Comparison of ENCODE assay signal across 8 mouse cellular contexts in the genomic region with DNA sequence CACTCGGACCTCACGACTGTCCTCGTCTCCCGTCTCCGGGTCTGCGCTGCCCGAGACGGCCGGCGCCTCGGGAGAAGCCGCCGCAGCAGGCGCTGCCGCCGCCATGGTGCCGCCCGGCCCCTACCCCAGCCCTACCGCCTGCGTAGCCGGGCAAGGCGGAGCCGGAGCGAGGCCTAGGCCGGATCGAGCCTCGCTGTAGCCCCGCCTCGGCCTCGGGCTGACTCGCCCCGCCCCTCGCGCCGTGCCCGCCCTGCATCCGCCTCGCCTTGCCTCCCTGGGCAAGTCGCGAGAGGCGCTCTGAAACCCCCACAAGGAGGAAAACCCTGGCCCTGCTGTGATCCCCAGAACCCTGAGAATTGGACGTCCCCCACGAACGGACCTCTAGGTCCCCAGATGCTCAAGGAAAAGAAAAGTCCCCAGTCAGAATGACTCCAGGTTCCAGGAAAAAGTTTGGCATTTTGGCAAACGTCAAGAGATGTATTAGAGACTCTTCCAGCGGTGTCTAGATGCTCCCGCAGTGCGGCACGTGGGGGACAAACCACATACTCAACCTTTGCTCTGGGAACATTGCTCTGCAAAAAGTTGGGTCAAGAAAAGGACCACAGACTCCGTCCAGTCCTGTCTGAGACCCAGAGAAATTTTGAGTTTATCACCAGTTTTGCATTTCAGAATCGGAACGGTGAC. TPM values are rescaled to one million over a fixed set of nuclear protein-coding genes. Genes with fewer than 3 reads are reported as not detected.
DNase-seq lines count a peak whose midpoint lies in the region; ATAC-seq and TF ChIP-seq lines count a peak whose summit lies in the region.

A gene (minus strand): TSS at position 229 of the 684 bp plus-strand sequence.

- ATAC-seq in erythroblast, adult 5-6 weeks (replicated peaks; ENCODE audit: low FRiP score, poor library complexity, severe bottlenecking), result peak; percentile 99
- peak; percentile 99 for ATAC-seq in heart, embryonic 11.5 days (replicated peaks; ENCODE audit: insufficient number of reproducible peaks, low FRiP score, low TSS enrichment)
- ATAC-seq in kidney, postnatal 0 days (replicated peaks; ENCODE audit: low FRiP score, low read depth), result peak; percentile 97
- peak; percentile 99 for ATAC-seq in liver, embryonic 11.5 days (replicated peaks; ENCODE audit: low FRiP score)
- ATAC-seq in stomach, embryonic 14.5 days (ENCODE audit: insufficient number of reproducible peaks, insufficient read depth, low FRiP score, low read depth), result peak; percentile 98

- TF ChIP-seq CTCF in kidney, postnatal 0 days (IDR thresholded peaks at IDR 0.05; ENCODE audit: low read depth), result 0 out of 2 replicates have a peak, but pooled peaks have one; percentile 2

- peak within 1 kb of the TSS; percentile 98 for H3K27ac ChIP-seq in heart, embryonic 11.5 days (ENCODE audit: low read depth, low read length)
- peak within 1 kb of the TSS; percentile 99 for H3K27ac ChIP-seq in kidney, postnatal 0 days
- H3K27ac ChIP-seq in liver, embryonic 11.5 days (ENCODE audit: low read depth, low read length), result peak within 1 kb of the TSS; percentile 88
- H3K27ac ChIP-seq in stomach, embryonic 14.5 days (ENCODE audit: low read length), result peak within 1 kb of the TSS; percentile 96

- WGBS in heart, embryonic 11.5 days (ENCODE audit: insufficient replicate concordance), result 2% methylated on average over 49 of the region's 52 CpGs
- WGBS in kidney, postnatal 0 days, result 1% methylated on average over 48 of the region's 52 CpGs
- 2% methylated on average over 52 of the region's 52 CpGs for WGBS in liver, embryonic 11.5 days
- WGBS in stomach, embryonic 14.5 days, result 1% methylated on average over 49 of the region's 52 CpGs

- peak within 1 kb of the TSS; percentile 62 for H3K4me2 ChIP-seq in heart, embryonic 11.5 days
- H3K4me2 ChIP-seq in kidney, postnatal 0 days (ENCODE audit: low read length), result peak within 1 kb of the TSS; percentile 91
- H3K4me2 ChIP-seq in liver, embryonic 11.5 days, result peak within 1 kb of the TSS; percentile 93
- H3K4me2 ChIP-seq in stomach, embryonic 14.5 days (replicated peaks; ENCODE audit: low read depth, low read length), result peak within 1 kb of the TSS; percentile 85

- H3K36me3 ChIP-seq in heart, embryonic 11.5 days (ENCODE audit: control insufficient read depth, insufficient read depth, low read length), result no peaks in the 10 kb centered on the region
- H3K36me3 ChIP-seq in kidney, postnatal 0 days (ENCODE audit: insufficient read depth, low read length), result no peaks in the 10 kb centered on the region
- no peaks in the 10 kb centered on the region for H3K36me3 ChIP-seq in liver, embryonic 11.5 days (ENCODE audit: control insufficient read depth, insufficient read depth, low read length)
- no peaks in the 10 kb centered on the region for H3K36me3 ChIP-seq in stomach, embryonic 14.5 days (ENCODE audit: control insufficient read depth, insufficient read depth, low read length)

- H3K4me1 ChIP-seq in heart, embryonic 11.5 days (ENCODE audit: control insufficient read depth, insufficient read depth, low read length), result peaks cover 12% of the 10 kb centered on the region
- peaks cover 17% of the 10 kb centered on the region for H3K4me1 ChIP-seq in kidney, postnatal 0 days (replicated peaks; ENCODE audit: insufficient read depth, low read length)
- peaks cover 17% of the 10 kb centered on the region for H3K4me1 ChIP-seq in liver, embryonic 11.5 days (replicated peaks; ENCODE audit: control insufficient read depth, insufficient read depth, low read length)
- H3K4me1 ChIP-seq in stomach, embryonic 14.5 days (ENCODE audit: control insufficient read depth, insufficient read depth, low read length), result peaks cover 14% of the 10 kb centered on the region; the same call in 1 of the 2 replicates

- peak within 1 kb of the TSS; percentile 99 for H3K4me3 ChIP-seq in heart, embryonic 11.5 days (ENCODE audit: low read depth, low read length)
- H3K4me3 ChIP-seq in kidney, postnatal 0 days (replicated peaks; ENCODE audit: low read depth, low read length), result peak within 1 kb of the TSS; percentile 97
- peak within 1 kb of the TSS; percentile 90 for H3K4me3 ChIP-seq in liver, embryonic 11.5 days (ENCODE audit: low read depth, low read length)
- peak within 1 kb of the TSS; percentile 62 for H3K4me3 ChIP-seq in stomach, embryonic 14.5 days (ENCODE audit: low read depth, low read length)

- peak; percentile 96 to 97 for DNase-seq in B cell, adult 2 months
- DNase-seq in brain, adult 2 months (ENCODE audit: low read depth, low spot score), result peak; percentile 95
- DNase-seq in kidney, postnatal 0 days (ENCODE audit: low spot score), result peak; percentile 95
- DNase-seq in liver, embryonic 11.5 days (ENCODE audit: low spot score), result peak; percentile 90
- DNase-seq in naive thymus-derived CD4-positive, alpha-beta T cell, adult 2 months (ENCODE audit: low read depth), result peak; percentile 93

- H3K9ac ChIP-seq in heart, embryonic 11.5 days (ENCODE audit: low read depth, low read length), result peak within 1 kb of the TSS; percentile 95
- H3K9ac ChIP-seq in kidney, postnatal 0 days (ENCODE audit: low read depth, low read length), result peak within 1 kb of the TSS; percentile 100
- peak within 1 kb of the TSS; percentile 97 for H3K9ac ChIP-seq in liver, embryonic 11.5 days (ENCODE audit: low read depth, low read length)
- H3K9ac ChIP-seq in stomach, embryonic 14.5 days (replicated peaks; ENCODE audit: low read depth, low read length), result peak within 1 kb of the TSS; percentile 96

- no peaks in the 10 kb centered on the region for H3K27me3 ChIP-seq in heart, embryonic 11.5 days (ENCODE audit: control insufficient read depth, insufficient read depth, low read length)
- H3K27me3 ChIP-seq in kidney, postnatal 0 days (ENCODE audit: insufficient read depth, low read length), result no peaks in the 10 kb centered on the region
- H3K27me3 ChIP-seq in liver, embryonic 11.5 days (replicated peaks; ENCODE audit: control insufficient read depth, insufficient read depth, low read length), result peaks cover 4% of the 10 kb centered on the region; the same call in 1 of the 2 replicates
- H3K27me3 ChIP-seq in stomach, embryonic 14.5 days (ENCODE audit: control insufficient read depth, insufficient read depth, low read length), result no peaks in the 10 kb centered on the region

- H3K9me3 ChIP-seq in heart, embryonic 11.5 days (replicated peaks; ENCODE audit: control insufficient read depth, low read length), result no peaks in the 10 kb centered on the region
- H3K9me3 ChIP-seq in kidney, postnatal 0 days (replicated peaks; ENCODE audit: low read length), result no peaks in the 10 kb centered on the region
- H3K9me3 ChIP-seq in liver, embryonic 11.5 days (ENCODE audit: control insufficient read depth, low read length), result no peaks in the 10 kb centered on the region
- H3K9me3 ChIP-seq in stomach, embryonic 14.5 days (ENCODE audit: control insufficient read depth, low read depth, low read length), result no peaks in the 10 kb centered on the region

RNA-seq across cellular contexts. Expression of the gene that starts here (rescaled TPM):
- 11.1 and 13.3 TPM in 2 replicates for total RNA-seq in erythroblast, adult 5-6 weeks (2015; ENCODE audit: low replicate concordance)
- 5.9 and 6.3 TPM in 2 replicates for total RNA-seq in erythroblast, adult 5-6 weeks (2017; ENCODE audit: low replicate concordance)
- 16.3 and 16.5 TPM in 2 replicates for polyA plus RNA-seq in heart, embryonic 11.5 days (2014; fragmentation: Nextera tagmentation; extraction: Ambion mirVana)
- polyA plus RNA-seq in kidney, postnatal 0 days (2015; fragmentation: Nextera tagmentation; extraction: Ambion mirVana), result 13.8 and 14.9 TPM in 2 replicates
- 9.5 and 9.7 TPM in 2 replicates for polyA plus RNA-seq in liver, embryonic 11.5 days (2014; fragmentation: Nextera tagmentation; extraction: Ambion mirVana)
- 24.3 and 25.0 TPM in 2 replicates for polyA plus RNA-seq in stomach, embryonic 14.5 days (2014; fragmentation: Nextera tagmentation; extraction: Ambion mirVana)

Comparison
In these comparisons a context has a peak if more than half of its experiments do, and no peak if none do; other contexts are left out.
1. Peak in every context shown above with its lines: DNase-seq, ATAC-seq, H3K4me3 ChIP-seq and H3K27ac ChIP-seq.